Mouse (Mus musculus): ENCODE data around the gene Sult2a2.
"Not testable (repeated sequence)": the region's sequence is repeated elsewhere in the genome, so short reads cannot be mapped to it uniquely, and the experiment has no call there.

Gene Sult2a2

DNA sequence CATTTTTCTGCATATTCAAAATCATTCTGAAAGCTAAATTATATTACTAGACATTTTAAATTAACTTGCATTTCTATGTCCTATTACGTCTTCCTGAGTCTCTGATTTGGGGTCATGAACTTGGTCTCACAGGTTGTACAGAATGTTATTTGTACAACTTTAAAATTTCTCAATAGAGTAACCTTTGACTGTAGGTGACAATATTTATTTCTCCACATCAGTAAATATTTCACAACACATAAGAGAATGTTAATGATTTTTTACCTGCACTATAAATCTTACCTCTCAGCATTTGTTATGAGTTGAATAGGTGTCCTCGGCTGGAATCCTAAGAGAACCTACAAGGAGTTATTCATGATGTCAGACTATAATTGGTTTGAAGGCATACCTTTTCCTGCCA, at the start of gene Sult2a2:
Gene Sult2a2 (plus strand): TSS at position 301 of the 400 bp plus-strand sequence.
- not testable (repeated sequence) for DNase-seq (ENCODE audit: low read depth, low spot score)

- no peak for DNase-seq (ENCODE audit: low read depth, low spot score)
Measured at GRCm38 (mm10) chr7:13813913-13814312, 80.6 kb downstream of the Sult2a2 start.

Measured in telencephalon, adult 2 months (tissue).